Mouse (Mus musculus) liver, embryonic 12.5 days (tissue): ENCODE data around the gene Hist1h3e. TPM values are rescaled to one million over a fixed set of nuclear protein-coding genes. Genes with fewer than 3 reads are reported as not detected.
A peak's percentile ranks its signal among the peaks of the same experiment; 100 is the strongest.
"Not testable (repeated sequence)": the region's sequence is repeated elsewhere in the genome, so short reads cannot be mapped to it uniquely, and the experiment has no call there.

Experiments
- ATAC-seq: fragments of 200-750 bp; cut with Nextera tagmentation; 2 replicates; pipeline ENCODE4 v1.8.0; 2017; ENCODE audit warnings: moderate number of reproducible peaks, mild to moderate bottlenecking, moderate library complexity
- H3K27ac ChIP-seq: fragments of 300-500 bp; sonication (generic); 2 replicates; pipeline ENCODE4 v1.5.1; 2016; ENCODE audit warnings: mild to moderate bottlenecking
- H3K27me3 ChIP-seq: fragments of 300-500 bp; sonication (generic); replicated peaks from 2 replicates; pipeline ENCODE4 v1.6.1; 2016; ENCODE audit warnings: mild to moderate bottlenecking, moderate library complexity
- H3K36me3 ChIP-seq: fragments of 300-500 bp; sonication (generic); 2 replicates; pipeline ENCODE4 v1.6.1; 2016; ENCODE audit warnings: mild to moderate bottlenecking, moderate library complexity
- H3K4me1 ChIP-seq: fragments of 300-500 bp; sonication (generic); 2 replicates; pipeline ENCODE4 v1.6.1; 2016
- H3K4me2 ChIP-seq: fragments of 300-500 bp; sonication (generic); 2 replicates; pipeline ENCODE4 v1.6.1; 2016; ENCODE audit warnings: mild to moderate bottlenecking, moderate library complexity
- H3K4me3 ChIP-seq: fragments of 300-500 bp; sonication (generic); 2 replicates; pipeline ENCODE4 v1.5.1; 2016; ENCODE audit warnings: mild to moderate bottlenecking, moderate library complexity
- H3K9ac ChIP-seq: fragments of 300-500 bp; sonication (generic); 2 replicates; pipeline ENCODE4 v1.6.1; 2016; ENCODE audit warnings: mild to moderate bottlenecking, moderate library complexity
- H3K9me3 ChIP-seq: fragments of 300-500 bp; sonication (generic); replicated peaks from 2 replicates; pipeline ENCODE4 v1.6.1; 2016; ENCODE audit warnings: mild to moderate bottlenecking, moderate library complexity
- WGBS: fragments of 180-500 bp; shearing (Covaris S2); methylation state at CpG from one replicate; pipeline ENCODE4 v1.1.7; 2016; ENCODE audit not compliant: insufficient replicate concordance; 5-methylcytosine and 5-hydroxymethylcytosine counted together
- polyA plus RNA-seq: library from polyadenylated mRNA; unstranded; fragments of >200 nt; fragmentation: Nextera tagmentation; extraction: Ambion mirVana; gene quantifications from 2 replicates; pipeline ENCODE4 v1.2.1, GENCODE M21; 2016

The Hist1h3e gene
- polyA plus RNA-seq: 4.9 and 6.2 TPM in 2 replicates

GRCm38 (mm10) chr13:23561883-23562659 lies at the start of gene Hist1h3e:
Gene Hist1h3e (minus strand): TSS chr13:23562369.
- H3K36me3 ChIP-seq, H3K27me3 ChIP-seq, H3K9me3 ChIP-seq: not testable (repeated sequence)
- Histone ChIP-seq H3K4me2 (peak within 1 kb of the TSS; percentile 82), H3K4me1 (peaks cover 49% of the 10 kb centered on the region), H3K27ac (peak within 1 kb of the TSS; percentile 99), H3K9ac (peak within 1 kb of the TSS; percentile 77), H3K4me3 (peak within 1 kb of the TSS; percentile 53)
- peak; percentile 93 for ATAC-seq
- WGBS: 0% methylated on average over 57 of the region's 67 CpGs

- no peak overlapping the region for H3K4me2 ChIP-seq
- H3K4me3 ChIP-seq: no peak overlapping the region
- no peaks in the 10 kb centered on the region for H3K27me3 ChIP-seq
- no peak for ATAC-seq
- no peaks in the 10 kb centered on the region for H3K9me3 ChIP-seq
- WGBS: 82% methylated on average over 3 of the region's 3 CpGs
- peaks cover 14% of the 10 kb centered on the region for H3K36me3 ChIP-seq
- no peak overlapping the region for H3K9ac ChIP-seq
- peaks cover 26% of the 10 kb centered on the region for H3K4me1 ChIP-seq
- peak overlapping the region; percentile 53 for H3K27ac ChIP-seq
These were observed 49.5 kb upstream of the Hist1h3e start for GRCm38 (mm10) chr13:23611638-23612037.

- Histone ChIP-seq H3K4me1 (peaks cover 26% of the 10 kb centered on the region), H3K9me3 (no peaks in the 10 kb centered on the region), H3K27ac (peak overlapping the region; percentile 86; the same call in 1 of the 2 replicates), H3K36me3 (peaks cover 14% of the 10 kb centered on the region), H3K4me2 (no peak overlapping the region), H3K27me3 (no peaks in the 10 kb centered on the region), H3K4me3 (no peak overlapping the region), H3K9ac (no peak overlapping the region)
- ATAC-seq: no peak
- WGBS: 52% methylated on average over 2 of the region's 2 CpGs
These were observed 48.2 kb upstream of the Hist1h3e start for GRCm38 (mm10) chr13:23610393-23610792.

- Histone ChIP-seq H3K36me3 (peaks cover 14% of the 10 kb centered on the region), H3K27me3 (no peaks in the 10 kb centered on the region), H3K4me1 (peaks cover 26% of the 10 kb centered on the region), H3K9me3 (no peaks in the 10 kb centered on the region), H3K4me2 (peak overlapping the region; percentile 43), H3K27ac (peak overlapping the region; percentile 86), H3K4me3 (no peak overlapping the region), H3K9ac (peak overlapping the region; percentile 31; the same call in 1 of the 2 replicates)
- peak; percentile 28; the same call in 1 of the 2 replicates for ATAC-seq
These were observed 47.7 kb upstream of the Hist1h3e start for GRCm38 (mm10) chr13:23609844-23610243.

- H3K9me3 ChIP-seq: no peaks in the 10 kb centered on the region
- peak; percentile 94 for ATAC-seq
- 29% methylated on average over 4 of the region's 4 CpGs for WGBS
- H3K9ac ChIP-seq: peak overlapping the region; percentile 51; the same call in 1 of the 2 replicates
- no peaks in the 10 kb centered on the region for H3K27me3 ChIP-seq
- peaks cover 26% of the 10 kb centered on the region for H3K4me1 ChIP-seq
- peak overlapping the region; percentile 86 for H3K27ac ChIP-seq
- peaks cover 14% of the 10 kb centered on the region for H3K36me3 ChIP-seq
- H3K4me2 ChIP-seq: peak overlapping the region; percentile 43
- H3K4me3 ChIP-seq: no peak overlapping the region
These were observed 47.0 kb upstream of the Hist1h3e start for GRCm38 (mm10) chr13:23609209-23609608.

GRCm38 (mm10) chr13:23605052-23605451 lies 42.9 kb upstream of the Hist1h3e start:
- 76% methylated on average over 3 of the region's 3 CpGs for WGBS
- H3K27ac ChIP-seq: no peak overlapping the region
- no peak overlapping the region for H3K9ac ChIP-seq
- H3K27me3 ChIP-seq: no peaks in the 10 kb centered on the region
- ATAC-seq: no peak
- no peaks in the 10 kb centered on the region for H3K9me3 ChIP-seq
- H3K4me3 ChIP-seq: no peak overlapping the region
- H3K36me3 ChIP-seq: no peaks in the 10 kb centered on the region; the same call in 1 of the 2 replicates
- peaks cover 26% of the 10 kb centered on the region for H3K4me1 ChIP-seq
- H3K4me2 ChIP-seq: no peak overlapping the region

GRCm38 (mm10) chr13:23604452-23604851 lies 42.3 kb upstream of the Hist1h3e start:
- Histone ChIP-seq H3K4me3 (no peak overlapping the region), H3K36me3 (no peaks in the 10 kb centered on the region; the same call in 1 of the 2 replicates), H3K9me3 (no peaks in the 10 kb centered on the region), H3K27ac (no peak overlapping the region), H3K4me1 (peaks cover 20% of the 10 kb centered on the region), H3K4me2 (no peak overlapping the region), H3K9ac (no peak overlapping the region), H3K27me3 (no peaks in the 10 kb centered on the region)
- WGBS: 89% methylated on average over 3 of the region's 3 CpGs
- ATAC-seq: no peak

GRCm38 (mm10) chr13:23603182-23603699 lies 41.1 kb upstream of the Hist1h3e start:
- Histone ChIP-seq H3K4me3 (no peak overlapping the region), H3K4me2 (no peak overlapping the region; the same call in 1 of the 2 replicates), H3K4me1 (peaks cover 8% of the 10 kb centered on the region), H3K9me3 (no peaks in the 10 kb centered on the region), H3K36me3 (no peaks in the 10 kb centered on the region; the same call in 1 of the 2 replicates), H3K9ac (no peak overlapping the region; the same call in 1 of the 2 replicates), H3K27me3 (no peaks in the 10 kb centered on the region), H3K27ac (peak overlapping the region; percentile 13; the same call in 1 of the 2 replicates)
- WGBS: 52% methylated on average over 7 of the region's 7 CpGs
- ATAC-seq: no peak

GRCm38 (mm10) chr13:23597957-23598356 lies 35.8 kb upstream of the Hist1h3e start:
- Histone ChIP-seq H3K36me3 (no peaks in the 10 kb centered on the region; the same call in 1 of the 2 replicates), H3K9ac (peak overlapping the region; percentile 12; the same call in 1 of the 2 replicates), H3K27ac (peak overlapping the region; percentile 93), H3K4me3 (no peak overlapping the region), H3K4me1 (peaks cover 47% of the 10 kb centered on the region), H3K9me3 (no peaks in the 10 kb centered on the region), H3K27me3 (no peaks in the 10 kb centered on the region), H3K4me2 (peak overlapping the region; percentile 2; the same call in 1 of the 2 replicates)
- 6% methylated on average over 9 of the region's 9 CpGs for WGBS
- no peak for ATAC-seq

- 48% methylated on average over 7 of the region's 7 CpGs for WGBS
- peak; percentile 95 for ATAC-seq
- no peaks in the 10 kb centered on the region for H3K9me3 ChIP-seq
- H3K4me1 ChIP-seq: peaks cover 56% of the 10 kb centered on the region
- H3K4me2 ChIP-seq: peak overlapping the region; percentile 54
- H3K9ac ChIP-seq: peak overlapping the region; percentile 66
- no peaks in the 10 kb centered on the region for H3K27me3 ChIP-seq
- H3K4me3 ChIP-seq: peak overlapping the region; percentile 9; the same call in 1 of the 2 replicates
- H3K27ac ChIP-seq: peak overlapping the region; percentile 93
- H3K36me3 ChIP-seq: no peaks in the 10 kb centered on the region
These were observed 33.6 kb upstream of the Hist1h3e start for GRCm38 (mm10) chr13:23595622-23596372.

GRCm38 (mm10) chr13:23595185-23595584 lies 33.0 kb upstream of the Hist1h3e start:
- no peaks in the 10 kb centered on the region for H3K27me3 ChIP-seq
- H3K9ac ChIP-seq: peak overlapping the region; percentile 66
- peak overlapping the region; percentile 93 for H3K27ac ChIP-seq
- peaks cover 56% of the 10 kb centered on the region for H3K4me1 ChIP-seq
- H3K4me3 ChIP-seq: peak overlapping the region; percentile 9; the same call in 1 of the 2 replicates
- H3K4me2 ChIP-seq: peak overlapping the region; percentile 54
- H3K36me3 ChIP-seq: no peaks in the 10 kb centered on the region
- 45% methylated on average over 2 of the region's 2 CpGs for WGBS
- ATAC-seq: peak; percentile 48
- no peaks in the 10 kb centered on the region for H3K9me3 ChIP-seq
